Mouse (Mus musculus) cerebellum, adult 2 months (tissue): ENCODE data around the gene Fstl4. TPM values are rescaled to one million over a fixed set of nuclear protein-coding genes. Genes with fewer than 3 reads are reported as not detected.

ENCODE experiments used
- DNase-seq, 2 experiments: peaks; one replicate each; pipeline ENCODE4 v3.0.0; 2021
- H3K27ac ChIP-seq: fragments of 200-500 bp; 2 replicates; pipeline ENCODE4 v1.5.1; 2012; ENCODE audit warnings: low read length, control low read depth, inconsistent platforms; ENCODE audit not compliant: insufficient read depth
- H3K27me3 ChIP-seq: fragments of 200-500 bp; 2 replicates; pipeline ENCODE4 v1.6.1; 2012; ENCODE audit warnings: inconsistent platforms, mild to moderate bottlenecking, low read length, moderate library complexity; ENCODE audit not compliant: control insufficient read depth, insufficient read depth
- H3K4me1 ChIP-seq: fragments of 200-500 bp; 2 replicates; pipeline ENCODE4 v1.6.1; 2011; ENCODE audit warnings: low read length; ENCODE audit not compliant: control insufficient read depth, insufficient read depth
- H3K4me3 ChIP-seq: fragments of 200-500 bp; replicated peaks from 2 replicates; pipeline ENCODE3; 2011; ENCODE audit warnings: mild to moderate bottlenecking, low read depth, low read length, control low read depth; ENCODE audit not compliant: insufficient read depth
- CTCF ChIP-seq: fragments of 200-500 bp; IDR thresholded peaks from 2 replicates; pipeline ENCODE4 v1.5.1; 2011; ENCODE audit warnings: low read depth, mild to moderate bottlenecking, control low read depth, low read length, moderate library complexity, borderline replicate concordance; ENCODE audit not compliant: insufficient read depth
- POLR2A ChIP-seq: fragments of 200-500 bp; IDR thresholded peaks from 2 replicates; pipeline ENCODE4 v1.6.1; 2011; ENCODE audit warnings: low read length, control low read depth, borderline replicate concordance; ENCODE audit not compliant: insufficient read depth
- WGBS: fragments of 180-500 bp; shearing (Covaris S2); methylation state at CpG from one replicate; pipeline ENCODE4 v1.1.7; 2018; 5-methylcytosine and 5-hydroxymethylcytosine counted together
- polyA plus RNA-seq: library from polyadenylated mRNA; depleted of rRNA; stranded (reverse); fragments of >200 nt; gene quantifications from 2 replicates; pipeline ENCODE4 v1.2.3, GENCODE M21; 2012

Gene Fstl4
- polyA plus RNA-seq, 1 experiment = 4.1 TPM

DNA sequence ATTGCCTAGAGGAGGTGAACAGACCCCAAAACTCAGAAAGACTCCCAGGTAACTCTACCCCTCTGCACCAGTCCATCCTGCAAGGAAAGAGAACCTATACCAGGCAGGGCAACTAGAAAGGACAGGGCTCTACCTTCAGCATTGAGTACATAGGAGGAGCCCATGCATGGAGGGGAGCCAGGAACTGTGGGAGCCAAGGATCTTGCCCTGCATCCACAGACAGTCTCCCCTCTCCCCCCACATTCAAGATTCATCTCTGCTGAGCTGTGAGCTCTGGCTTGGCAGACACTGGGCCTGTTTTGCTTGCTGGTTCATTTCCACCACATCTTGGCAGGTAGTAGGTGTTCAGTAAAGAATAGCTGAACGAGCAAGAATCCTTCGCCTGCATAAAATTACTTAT is 360.4 kb downstream of the Fstl4 start:
- Histone ChIP-seq H3K27ac (no peak overlapping the region), H3K4me1 (peaks cover 9% of the 10 kb centered on the region), H3K4me3 (no peak overlapping the region), H3K27me3 (no peaks in the 10 kb centered on the region)
- 45% methylated on average over 2 of the region's 2 CpGs for WGBS
- TF ChIP-seq POLR2A (no peak), CTCF (no peak)
- DNase-seq = no peak

DNA sequence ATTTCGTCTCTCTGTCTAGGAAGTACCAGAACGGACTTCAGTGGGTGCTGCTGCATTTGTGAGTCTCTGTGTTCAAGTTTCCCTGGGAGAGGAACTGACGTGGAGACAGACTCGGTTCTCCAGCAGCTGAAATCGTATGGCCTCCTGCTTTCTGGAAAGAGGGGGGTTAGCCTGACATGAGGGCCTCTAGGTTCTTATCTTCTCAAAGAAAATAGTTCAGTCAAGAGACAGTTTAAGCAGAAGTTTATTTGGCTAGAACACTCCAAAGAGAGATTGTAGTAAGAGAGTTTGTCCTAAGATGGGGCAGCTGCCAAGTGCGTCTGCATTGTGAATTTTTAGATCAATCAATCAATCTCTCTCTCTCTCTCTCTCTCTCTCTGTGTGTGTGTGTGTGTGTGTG is 362.2 kb downstream of the Fstl4 start:
- Histone ChIP-seq H3K4me1 (peaks cover 3% of the 10 kb centered on the region), H3K27me3 (no peaks in the 10 kb centered on the region), H3K27ac (no peak overlapping the region), H3K4me3 (no peak overlapping the region)
- WGBS = 83% methylated on average over 6 of the region's 6 CpGs
- no peak for TF ChIP-seq CTCF
- no peak for TF ChIP-seq POLR2A
- no peak for DNase-seq

DNA sequence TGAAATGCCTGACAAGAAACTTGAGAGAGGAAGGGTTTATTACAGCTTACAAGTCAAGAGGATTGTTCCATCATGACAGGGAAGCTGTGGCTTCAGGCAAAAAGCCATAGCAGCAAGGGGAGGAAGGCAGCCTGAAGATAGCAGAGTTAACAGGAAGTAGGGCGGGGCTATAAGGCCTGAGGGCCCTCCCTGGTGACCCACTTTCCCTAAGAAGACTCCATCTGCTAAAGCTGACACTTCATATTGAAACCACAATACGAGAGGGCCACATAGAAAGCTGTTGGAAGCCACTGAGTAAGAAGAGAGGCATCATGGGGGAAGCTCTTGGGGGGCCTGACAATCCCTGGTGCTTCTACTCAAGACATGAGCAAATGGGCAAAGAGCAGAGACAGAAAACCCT is 364.2 kb downstream of the Fstl4 start:
- H3K4me3 ChIP-seq = no peak overlapping the region
- DNase-seq = no peak
- no peaks in the 10 kb centered on the region for H3K27me3 ChIP-seq
- no peak for TF ChIP-seq POLR2A
- TF ChIP-seq CTCF = no peak
- H3K27ac ChIP-seq = no peak overlapping the region
- peaks cover 3% of the 10 kb centered on the region for H3K4me1 ChIP-seq
- WGBS = 66% methylated on average over 2 of the region's 2 CpGs

DNA sequence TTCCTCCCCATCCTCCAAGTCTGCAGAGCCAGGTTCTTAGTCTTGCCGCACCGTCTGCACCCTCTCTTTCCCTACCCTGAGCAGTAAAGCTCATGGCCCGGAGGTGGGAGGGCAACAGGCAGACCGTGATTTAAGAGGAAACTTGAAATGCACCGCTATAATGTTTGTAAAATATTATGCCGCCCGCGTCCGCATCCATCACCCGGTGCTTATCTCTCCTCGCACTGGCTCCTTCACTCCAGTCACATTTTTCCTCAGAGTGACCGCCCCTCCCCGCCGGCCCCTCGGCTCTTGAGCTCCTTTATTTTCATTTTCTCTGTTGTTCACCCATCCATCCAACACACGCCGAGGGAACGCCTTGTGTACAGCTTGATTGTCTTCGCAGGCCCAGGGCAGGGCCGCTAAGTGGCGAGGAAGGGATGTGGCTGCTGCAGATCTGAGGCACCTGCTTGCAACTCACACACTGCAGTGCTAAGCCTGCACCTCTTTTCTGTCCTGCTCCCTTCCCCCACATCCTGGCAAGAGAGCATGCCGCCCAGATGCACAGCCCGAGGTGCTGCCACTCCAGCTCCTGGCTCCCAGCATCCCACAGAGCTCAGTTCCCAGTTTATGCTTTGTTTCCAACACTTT is 368.1 kb downstream of the Fstl4 start:
- DNase-seq = no peak
- 66% methylated on average over 23 of the region's 23 CpGs for WGBS
- no peaks in the 10 kb centered on the region for H3K27me3 ChIP-seq
- no peak overlapping the region for H3K27ac ChIP-seq
- H3K4me1 ChIP-seq = no peaks in the 10 kb centered on the region; the same call in 1 of the 2 replicates
- no peak for TF ChIP-seq CTCF
- TF ChIP-seq POLR2A = no peak
- H3K4me3 ChIP-seq = no peak overlapping the region

DNA sequence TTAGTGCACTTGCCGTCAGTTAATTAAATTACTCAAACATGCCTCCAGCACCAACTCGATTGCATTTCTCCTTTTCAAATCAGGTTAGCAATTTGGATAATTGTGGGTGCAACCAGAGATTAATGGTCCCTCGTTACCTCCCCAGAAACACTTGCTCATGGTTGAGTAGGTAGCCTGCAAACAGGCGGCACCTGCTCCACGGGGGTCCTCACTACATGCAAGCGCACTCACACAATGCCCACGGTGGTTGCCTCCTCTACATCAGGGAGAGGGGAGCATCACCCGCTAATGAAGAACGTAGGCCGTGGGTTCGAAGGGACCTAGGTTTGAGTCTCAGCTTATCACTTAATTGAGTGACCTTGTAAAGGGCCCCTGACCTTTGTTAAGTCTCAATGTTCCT is 371.9 kb downstream of the Fstl4 start:
- 81% methylated on average over 11 of the region's 11 CpGs for WGBS
- H3K4me3 ChIP-seq = no peak overlapping the region
- no peak for DNase-seq
- no peak overlapping the region for H3K27ac ChIP-seq
- no peaks in the 10 kb centered on the region; the same call in 1 of the 2 replicates for H3K4me1 ChIP-seq
- no peak for TF ChIP-seq CTCF
- no peak for TF ChIP-seq POLR2A
- no peaks in the 10 kb centered on the region for H3K27me3 ChIP-seq

DNA sequence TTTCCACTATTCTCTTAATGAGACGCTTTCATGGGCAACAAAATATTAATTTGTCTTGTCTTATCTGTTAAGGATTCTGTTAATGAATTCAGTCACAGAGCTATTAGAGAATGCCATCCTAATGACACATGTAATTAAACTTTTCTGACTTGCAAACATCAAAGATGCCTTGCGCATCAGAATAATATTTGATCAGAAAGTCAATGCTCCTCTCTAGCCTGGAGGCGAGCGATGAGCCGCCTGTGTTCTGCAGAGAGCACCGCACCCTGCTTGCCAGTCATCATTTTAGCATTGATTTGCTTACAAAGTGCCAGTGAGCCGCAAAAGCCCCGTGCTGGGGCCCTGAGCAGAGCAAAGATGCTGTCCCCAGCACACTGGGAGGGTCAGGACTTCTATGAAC is 372.9 kb downstream of the Fstl4 start:
- no peaks in the 10 kb centered on the region for H3K27me3 ChIP-seq
- no peak overlapping the region for H3K27ac ChIP-seq
- no peak overlapping the region for H3K4me3 ChIP-seq
- TF ChIP-seq CTCF = no peak
- no peak for TF ChIP-seq POLR2A
- 82% methylated on average over 8 of the region's 8 CpGs for WGBS
- DNase-seq = no peak
- H3K4me1 ChIP-seq = no peaks in the 10 kb centered on the region

DNA sequence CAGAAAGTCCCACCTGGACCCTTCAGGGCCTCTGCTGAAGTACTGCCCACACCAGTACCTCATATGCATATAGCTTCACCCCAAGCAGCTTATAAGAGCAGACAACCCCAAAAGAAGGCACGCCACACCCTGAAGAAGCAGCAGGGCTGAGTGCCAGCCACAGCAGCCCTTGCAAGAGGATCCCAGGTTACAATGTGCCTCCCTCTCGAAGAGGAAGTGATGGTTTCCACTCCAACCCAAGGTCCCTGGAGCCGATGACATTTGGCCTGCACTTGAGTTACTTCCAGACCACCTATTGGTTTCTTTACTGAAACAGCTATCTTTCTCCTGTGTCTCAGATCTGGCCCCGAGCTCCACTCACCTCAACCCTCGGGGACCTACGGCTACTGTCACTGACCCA is 373.8 kb downstream of the Fstl4 start:
- Histone ChIP-seq H3K4me3 (no peak overlapping the region), H3K27ac (no peak overlapping the region), H3K27me3 (no peaks in the 10 kb centered on the region), H3K4me1 (no peaks in the 10 kb centered on the region)
- TF ChIP-seq POLR2A (no peak), CTCF (no peak)
- 86% methylated on average over 6 of the region's 6 CpGs for WGBS
- no peak for DNase-seq

DNA sequence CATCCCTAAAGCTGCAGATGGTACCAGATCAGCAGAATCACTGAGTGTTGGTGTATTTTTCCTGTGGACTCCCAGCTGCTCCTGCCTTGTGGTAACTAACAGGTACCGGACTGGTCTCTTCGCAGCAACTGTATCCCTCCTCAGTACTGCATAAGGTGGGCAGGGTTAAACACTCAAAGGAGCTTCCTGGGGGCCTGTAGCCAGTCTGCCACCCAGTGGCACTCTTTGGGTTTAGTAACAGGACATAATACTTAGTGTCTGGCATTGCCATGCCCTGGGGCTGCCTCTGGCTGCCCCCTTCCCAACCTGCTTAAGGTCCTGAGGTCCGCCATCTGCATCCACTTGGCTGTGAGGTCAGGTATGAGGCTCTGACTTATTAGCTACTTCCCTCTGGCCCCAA is 375.2 kb downstream of the Fstl4 start:
- no peaks in the 10 kb centered on the region for H3K4me1 ChIP-seq
- TF ChIP-seq POLR2A (no peak), CTCF (peak; percentile 4; the same call in 1 of the 2 replicates)
- WGBS = 84% methylated on average over 3 of the region's 3 CpGs
- H3K27ac ChIP-seq = no peak overlapping the region
- H3K4me3 ChIP-seq = no peak overlapping the region
- H3K27me3 ChIP-seq = no peaks in the 10 kb centered on the region
- DNase-seq = no peak

DNA sequence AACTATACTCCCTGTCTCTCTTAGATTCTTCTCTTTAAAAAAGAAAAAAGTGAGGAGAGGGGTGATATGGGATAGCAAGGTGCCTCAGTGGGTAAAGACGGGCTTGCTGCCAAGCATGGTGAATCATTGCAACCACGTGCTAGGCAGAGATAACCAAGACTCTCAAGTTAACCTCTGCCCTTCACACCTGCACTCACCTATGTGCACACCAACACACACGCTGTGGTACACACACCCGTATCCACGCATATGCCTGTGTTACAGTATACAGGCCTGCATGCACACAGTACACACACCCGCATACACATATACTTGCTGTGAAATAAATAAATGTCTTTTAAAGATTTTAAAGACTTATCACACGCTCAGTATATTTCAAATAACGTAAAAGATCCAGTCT is 375.8 kb downstream of the Fstl4 start:
- no peak overlapping the region for H3K4me3 ChIP-seq
- no peak for DNase-seq
- H3K27ac ChIP-seq = no peak overlapping the region
- no peaks in the 10 kb centered on the region for H3K4me1 ChIP-seq
- TF ChIP-seq CTCF (no peak), POLR2A (no peak)
- no peaks in the 10 kb centered on the region for H3K27me3 ChIP-seq
- WGBS = 90% methylated on average over 8 of the region's 8 CpGs
